Mouse (Mus musculus) cerebellum, adult 2 months (tissue): ENCODE measurements around the gene Mrpl18.

ENCODE experiments used
- CTCF ChIP-seq: fragments of 200-500 bp; IDR thresholded peaks from 2 replicates; pipeline ENCODE4 v1.5.1; 2011; ENCODE audit warnings: low read depth, mild to moderate bottlenecking, control low read depth, low read length, moderate library complexity, borderline replicate concordance; ENCODE audit not compliant: insufficient read depth
- POLR2A ChIP-seq: fragments of 200-500 bp; IDR thresholded peaks from 2 replicates; pipeline ENCODE4 v1.6.1; 2011; ENCODE audit warnings: low read length, control low read depth, borderline replicate concordance; ENCODE audit not compliant: insufficient read depth

- TF ChIP-seq POLR2A, result no peak
- TF ChIP-seq CTCF, result no peak
Observed at GRCm38 (mm10) chr17:12866853-12867252, 49.3 kb downstream of the Mrpl18 start.
